Mouse (Mus musculus) urinary bladder, postnatal 4 days (tissue): ENCODE measurements around the gene Ggact.

Source experiments
- DNase-seq, 2 experiments: peaks; one replicate each; pipeline ENCODE4 v3.0.0; 2021 to 2022; ENCODE audit warnings: low spot score in 2 of 2

Ggact gene

DNA sequence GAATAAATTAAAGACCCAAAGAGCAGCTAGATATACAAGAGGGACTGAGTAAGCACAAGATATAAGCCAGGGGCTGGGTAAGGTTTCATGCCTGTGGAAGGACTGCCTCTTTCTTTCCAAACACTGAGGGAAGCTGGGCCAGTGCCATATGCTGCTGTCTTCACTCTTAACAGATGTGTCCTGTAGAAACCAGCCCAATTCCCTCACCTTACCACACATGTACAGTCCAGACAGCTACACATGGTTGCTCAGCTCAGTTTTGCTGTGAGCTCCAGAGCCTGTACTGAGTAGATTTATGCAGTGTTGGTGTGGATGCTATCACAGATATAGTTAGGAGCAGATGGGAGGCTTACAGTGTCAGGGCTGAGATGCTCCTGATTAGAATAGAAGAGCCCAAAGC lies 12.9 kb downstream of the Ggact start:
- DNase-seq: peak in 1 of 2 experiments; percentile 7

GRCm38 (mm10) chr14:122898550-122898949 lies 15.0 kb downstream of the Ggact start:
- DNase-seq: no peak

DNA sequence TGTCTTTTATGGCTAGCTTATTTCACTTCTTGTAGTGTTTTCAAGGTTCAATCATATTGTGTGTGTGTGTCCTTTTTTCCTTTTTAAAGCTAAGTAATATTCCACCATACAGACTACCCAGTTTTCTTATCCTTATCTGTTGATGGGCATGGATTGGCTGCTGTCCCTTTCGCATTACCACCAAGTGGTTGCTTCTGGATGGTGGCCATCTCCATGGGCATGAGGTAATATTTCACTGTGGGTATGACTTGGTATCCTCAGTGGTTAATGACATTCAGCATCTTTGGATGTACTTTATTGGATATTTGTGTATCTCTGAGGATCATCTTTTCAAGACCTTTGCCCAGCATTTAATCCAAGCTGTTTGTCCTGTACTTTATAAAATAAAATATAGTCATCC lies 17.5 kb downstream of the Ggact start:
- no peak for DNase-seq

- DNase-seq: peak in 1 of 2 experiments; percentile 15
Measured at GRCm38 (mm10) chr14:122891470-122891968, 22.0 kb downstream of the Ggact start.

- DNase-seq: no peak
Measured at GRCm38 (mm10) chr14:122888480-122888872, 25.1 kb downstream of the Ggact start.

DNA sequence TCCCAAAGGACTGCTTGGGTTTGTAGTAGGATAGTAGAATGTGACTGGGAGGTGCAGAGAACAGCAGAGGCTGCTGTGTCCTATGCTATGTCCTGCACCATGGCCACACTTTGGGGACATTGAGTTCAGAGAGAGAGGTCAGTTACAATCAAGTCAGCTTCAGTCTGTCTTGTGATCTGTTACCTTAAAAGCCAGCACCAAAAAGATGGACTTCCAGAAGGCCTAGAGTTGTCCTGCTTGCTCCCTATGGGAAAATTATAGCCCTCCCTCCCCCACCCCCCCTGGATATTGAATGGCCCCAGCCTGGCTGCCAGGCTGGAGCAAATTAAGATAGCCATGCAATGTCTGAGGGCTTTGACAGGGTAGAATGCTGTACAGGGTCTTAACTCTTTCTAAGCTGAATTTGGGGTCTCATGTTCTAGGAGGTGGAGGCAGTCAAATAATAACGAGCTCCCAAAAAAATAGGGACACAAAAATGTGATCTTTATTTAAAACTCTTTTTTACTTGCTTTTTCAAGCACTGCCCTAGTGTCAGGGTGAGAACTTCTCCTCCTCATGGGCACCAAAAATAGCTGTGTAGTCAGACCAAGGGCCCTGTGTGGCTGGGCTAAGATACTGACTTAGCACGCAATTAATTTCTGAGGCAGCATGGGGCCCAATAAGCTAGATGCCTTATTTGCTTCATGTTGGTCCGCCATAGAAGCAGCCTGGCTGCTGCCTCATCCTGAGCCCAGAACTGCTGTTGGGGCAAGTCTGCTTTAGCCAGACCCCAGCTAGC lies 25.7 kb downstream of the Ggact start:
- no peak for DNase-seq

DNA sequence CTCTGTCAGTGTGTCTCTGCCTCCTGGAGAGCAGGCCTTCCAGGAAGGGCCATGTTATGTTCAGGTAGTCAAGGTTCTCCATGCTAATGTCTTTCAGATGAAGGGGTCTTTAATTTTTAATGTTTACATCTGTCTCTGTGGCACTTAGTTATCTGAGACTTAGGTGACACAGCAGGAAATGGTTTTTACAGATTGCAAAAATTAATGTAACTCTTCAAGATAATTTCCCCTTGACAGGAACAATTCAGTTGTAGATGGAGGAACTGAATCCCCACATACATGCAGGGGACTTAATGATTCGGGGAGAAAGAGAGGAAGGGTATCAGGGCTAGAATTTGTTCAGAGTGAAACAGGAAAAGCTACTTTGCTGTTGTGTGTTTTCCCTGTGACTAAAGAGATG lies 26.3 kb downstream of the Ggact start:
- DNase-seq: no peak

DNA sequence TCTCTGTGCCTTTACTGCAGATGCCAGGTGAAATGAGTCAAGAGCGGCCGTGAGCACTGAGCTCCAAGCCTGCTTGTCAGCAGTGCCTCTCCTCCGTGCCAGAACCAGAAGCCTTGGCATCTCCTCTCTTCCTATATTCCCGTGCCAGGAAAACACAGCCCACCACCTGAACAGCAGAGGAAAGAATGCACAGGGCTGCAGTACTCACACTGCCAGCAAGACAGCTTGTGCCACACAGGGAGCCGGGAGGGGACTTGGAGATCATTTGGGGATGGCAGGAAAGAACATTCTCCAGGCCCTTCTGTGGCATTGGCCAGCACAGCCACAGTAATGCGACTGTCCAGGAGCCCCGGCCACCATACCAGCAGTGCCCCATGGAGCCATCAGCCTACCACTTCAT lies 27.7 kb downstream of the Ggact start:
- DNase-seq: no peak

- DNase-seq: no peak
Measured at GRCm38 (mm10) chr14:122883821-122884584, 29.6 kb downstream of the Ggact start.

DNA sequence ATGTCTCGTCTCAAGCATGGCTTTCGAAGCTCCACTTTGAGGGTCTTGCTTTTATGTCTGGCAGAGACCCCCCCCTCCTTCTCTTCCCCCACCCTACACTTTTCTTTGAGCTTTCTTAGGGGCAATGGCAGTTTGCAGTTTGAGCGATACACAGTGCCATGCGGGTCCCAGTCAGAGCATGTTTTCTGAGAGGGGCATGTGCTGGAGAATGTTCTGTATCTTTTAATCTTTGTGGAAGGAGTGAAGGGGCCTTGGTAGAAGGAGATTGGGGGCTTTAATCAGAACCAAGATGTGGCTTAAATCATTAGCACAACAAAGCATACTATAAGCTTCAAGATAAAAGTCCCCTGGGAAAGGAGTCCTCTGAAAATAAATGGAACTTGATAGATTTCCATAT lies 30.1 kb downstream of the Ggact start:
- no peak for DNase-seq

DNA sequence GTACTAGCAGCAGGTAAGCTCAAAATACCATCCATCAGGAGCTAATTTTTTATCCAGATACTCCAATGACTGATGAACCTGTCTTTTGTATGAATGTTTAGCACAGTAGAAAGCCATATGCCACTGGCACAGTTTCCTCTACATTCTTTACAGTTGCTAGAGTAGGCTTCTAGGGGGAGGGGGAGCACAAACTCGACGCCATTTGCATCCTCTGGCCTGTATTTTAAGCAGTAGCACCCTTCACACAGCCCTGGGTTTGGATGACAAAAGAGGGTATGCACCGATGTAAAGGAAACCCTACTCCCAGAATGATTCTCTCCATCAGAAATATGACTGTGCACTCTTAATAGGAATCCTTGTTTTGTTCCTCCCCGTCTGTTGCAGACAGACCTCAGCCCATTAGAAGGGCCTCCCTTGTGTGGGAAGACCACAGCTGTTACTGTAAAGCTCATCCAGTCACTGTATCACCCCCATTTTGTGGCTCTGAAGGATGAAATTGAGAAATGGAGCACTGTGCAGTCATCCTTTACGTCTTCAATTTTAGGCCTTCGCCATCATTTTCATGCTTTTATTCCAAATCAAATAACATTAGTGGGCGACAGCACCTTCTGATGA lies 30.7 kb downstream of the Ggact start:
- peak in 1 of 2 experiments; percentile 9 for DNase-seq

DNA sequence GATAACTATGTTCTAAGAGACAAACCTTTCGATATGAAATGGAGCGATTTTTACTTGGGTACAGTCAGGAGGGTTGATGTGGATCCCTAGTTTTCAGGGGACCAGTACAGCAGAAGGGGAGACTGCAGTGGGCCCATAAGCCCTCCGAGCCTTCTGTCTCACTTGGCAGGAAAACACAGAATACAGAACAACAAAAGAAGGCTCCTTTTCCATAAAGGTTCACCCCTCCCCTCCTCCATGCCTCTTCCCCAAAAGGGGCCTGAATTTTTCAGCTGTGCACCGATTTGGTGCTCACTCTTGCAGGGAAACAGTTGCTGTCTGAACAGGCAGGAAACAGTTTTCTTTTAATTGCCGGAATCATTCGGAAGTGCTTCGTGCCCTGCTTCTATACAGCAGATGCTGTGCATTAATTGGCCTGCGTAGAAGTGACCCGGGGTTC lies 31.3 kb downstream of the Ggact start:
- peak in 1 of 2 experiments; percentile 10 for DNase-seq

GRCm38 (mm10) chr14:122881699-122882098 lies 31.9 kb downstream of the Ggact start:
- DNase-seq: no peak

GRCm38 (mm10) chr14:122880291-122880690 lies 33.3 kb downstream of the Ggact start:
- no peak for DNase-seq

DNA sequence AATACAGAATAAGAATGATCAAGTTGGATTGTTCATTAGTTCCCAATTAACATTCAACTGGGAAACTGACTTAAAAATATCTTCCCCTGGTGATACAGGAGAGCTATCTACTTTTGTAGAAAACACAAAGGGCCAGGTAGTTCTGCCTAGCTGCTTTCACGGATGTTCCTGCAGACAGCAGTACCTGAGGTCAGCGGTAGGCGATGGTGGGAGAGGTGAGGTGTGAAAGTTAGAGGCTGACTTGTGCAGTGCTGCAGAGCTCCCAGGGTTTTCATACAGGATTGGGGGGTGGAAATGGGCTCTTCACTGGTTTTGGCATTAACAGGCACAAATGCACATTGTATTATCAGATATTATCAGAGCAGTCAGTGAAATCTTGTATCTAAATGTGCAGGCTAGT lies 35.8 kb downstream of the Ggact start:
- no peak for DNase-seq

DNA sequence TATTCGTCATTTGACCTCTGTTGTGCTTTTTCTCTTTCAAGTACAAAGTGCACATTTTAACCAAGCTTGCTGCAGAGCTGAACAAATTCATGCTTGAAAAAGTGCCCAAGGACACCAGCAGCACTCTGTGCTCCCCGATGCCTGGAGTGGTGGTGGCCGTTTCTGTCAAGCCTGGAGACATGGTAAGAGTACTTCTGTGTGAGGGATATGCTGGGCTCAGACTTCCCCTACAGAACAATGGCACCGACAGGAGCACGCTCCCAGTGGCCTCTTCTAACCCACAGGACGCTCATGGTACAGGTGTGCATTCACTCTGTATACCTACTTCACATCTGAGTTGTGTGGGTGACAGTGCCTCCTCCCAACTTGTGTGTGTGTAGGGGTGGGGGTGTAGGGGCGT lies 36.8 kb downstream of the Ggact start:
- no peak for DNase-seq

DNA sequence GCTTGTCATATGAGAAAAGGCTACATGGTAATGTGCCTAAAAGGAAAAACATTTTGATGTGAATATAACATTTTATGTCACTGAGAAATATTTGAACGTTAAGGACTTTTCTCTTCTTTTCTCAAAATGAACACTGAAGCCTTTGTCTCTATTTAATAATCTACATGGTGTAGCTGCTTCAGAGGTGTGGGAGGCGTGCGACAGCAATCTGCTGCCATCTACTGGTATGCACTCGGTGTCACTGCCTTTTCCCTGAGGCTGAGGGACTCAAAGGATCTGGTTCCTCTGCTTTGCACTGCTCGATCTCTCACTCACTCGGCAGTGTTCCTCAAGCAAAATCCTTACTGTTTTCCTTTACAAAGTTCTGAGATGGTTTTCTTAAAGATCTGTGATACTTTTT lies 37.4 kb downstream of the Ggact start:
- DNase-seq: peak; percentile 54 to 73

DNA sequence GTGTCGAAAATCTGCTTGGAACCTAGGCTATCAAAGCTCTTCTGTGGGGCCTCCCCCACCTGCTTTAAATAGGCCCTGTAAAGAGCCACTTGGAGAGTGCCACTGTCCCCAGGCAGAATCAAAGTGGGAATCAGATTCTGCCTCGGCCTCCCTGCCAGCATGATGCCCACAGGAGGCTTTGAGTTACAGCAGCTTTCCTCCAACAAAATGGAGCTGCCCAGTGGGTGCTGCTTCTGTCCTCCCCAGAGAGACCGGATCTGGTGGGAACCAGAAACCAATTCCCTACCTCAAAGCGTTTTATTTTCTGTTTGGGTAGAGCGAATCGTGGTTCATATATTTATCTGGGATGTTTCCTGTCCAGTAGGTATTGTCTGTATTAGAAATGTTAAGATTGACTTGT lies 37.9 kb downstream of the Ggact start:
- no peak for DNase-seq

- no peak for DNase-seq
Measured at GRCm38 (mm10) chr14:122875056-122875455, 38.5 kb downstream of the Ggact start.

DNA sequence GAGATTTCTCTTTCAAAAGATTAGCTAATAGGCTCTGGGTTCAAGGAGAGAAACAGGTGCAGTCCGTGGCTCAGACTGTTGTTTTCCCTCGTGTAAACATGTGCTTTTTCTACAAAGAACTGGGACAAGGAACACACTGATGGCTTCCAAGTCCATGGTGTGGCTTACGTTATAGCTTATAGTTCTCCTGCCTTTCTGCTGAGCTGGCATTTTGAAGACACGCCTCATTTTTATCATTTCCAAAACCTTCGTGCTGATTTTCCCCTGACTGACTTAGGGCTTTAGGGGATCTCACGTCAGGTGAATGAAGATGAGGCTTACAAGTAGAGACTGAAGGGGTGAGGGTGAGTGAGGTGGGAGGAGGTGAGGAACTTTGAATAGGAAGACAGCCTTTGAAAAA lies 40.9 kb downstream of the Ggact start:
- no peak for DNase-seq

- DNase-seq: no peak
Measured at GRCm38 (mm10) chr14:122871841-122872580, 41.5 kb downstream of the Ggact start.

- no peak for DNase-seq
Measured at GRCm38 (mm10) chr14:122869831-122870230, 43.7 kb downstream of the Ggact start.
